Mouse (Mus musculus) urinary bladder, postnatal 10 days (tissue): ENCODE results near the gene Capn15.

ENCODE experiments used
- DNase-seq: peaks from one replicate; pipeline ENCODE4 v3.0.0; 2022; ENCODE audit warnings: low spot score

The Capn15 gene

DNA sequence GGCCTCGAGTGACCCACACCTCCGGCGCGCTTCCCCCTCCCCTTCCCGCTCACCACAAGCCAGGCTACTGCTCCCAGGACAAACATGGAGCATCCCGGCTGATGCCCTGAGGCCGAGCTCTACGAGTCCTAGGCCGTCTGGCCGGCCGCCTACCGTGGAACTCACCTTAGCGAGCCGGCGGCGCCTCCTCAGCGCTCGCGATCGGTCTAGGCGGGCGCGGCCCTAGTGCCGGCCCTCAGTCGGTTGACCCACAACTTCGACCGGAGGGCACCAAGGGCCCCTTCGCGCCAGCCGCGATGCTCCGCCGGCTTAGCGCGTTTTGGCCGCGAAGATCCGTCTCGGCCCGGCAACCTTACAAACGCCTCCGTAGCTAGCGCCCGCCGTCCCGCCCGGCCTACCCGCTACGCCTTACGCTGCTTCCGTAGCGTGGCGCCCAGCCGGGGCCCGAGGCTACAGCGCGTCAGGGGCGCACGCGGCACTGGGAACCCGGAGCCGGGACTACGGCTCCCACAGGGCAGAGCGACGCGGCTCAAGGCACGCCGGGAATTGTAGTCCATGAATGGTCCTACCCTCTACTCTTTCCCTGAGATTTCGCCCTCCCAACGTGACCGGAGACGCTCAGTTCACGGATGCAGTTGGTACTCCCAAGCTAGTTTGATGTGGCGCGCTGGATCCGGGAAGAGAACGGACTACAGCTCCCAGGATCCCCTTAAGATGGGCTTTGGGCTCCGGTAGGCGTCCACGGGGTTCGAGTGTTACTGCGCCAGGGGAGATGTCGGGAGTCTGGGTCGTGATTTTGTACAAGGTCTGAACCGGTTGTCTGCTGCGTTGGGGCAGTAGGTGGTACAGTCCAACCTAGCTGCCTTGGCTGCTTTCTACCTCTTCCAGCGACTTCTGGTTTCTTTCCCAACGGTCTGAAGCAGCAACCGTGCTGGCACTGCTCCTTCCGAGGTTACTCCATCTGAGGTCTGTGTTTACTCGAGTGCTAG is at the start of gene Capn15:
Gene Capn15, minus strand, starts transcription at position 491 of the 989 bp plus-strand sequence.
- peak; percentile 67 for DNase-seq

DNA sequence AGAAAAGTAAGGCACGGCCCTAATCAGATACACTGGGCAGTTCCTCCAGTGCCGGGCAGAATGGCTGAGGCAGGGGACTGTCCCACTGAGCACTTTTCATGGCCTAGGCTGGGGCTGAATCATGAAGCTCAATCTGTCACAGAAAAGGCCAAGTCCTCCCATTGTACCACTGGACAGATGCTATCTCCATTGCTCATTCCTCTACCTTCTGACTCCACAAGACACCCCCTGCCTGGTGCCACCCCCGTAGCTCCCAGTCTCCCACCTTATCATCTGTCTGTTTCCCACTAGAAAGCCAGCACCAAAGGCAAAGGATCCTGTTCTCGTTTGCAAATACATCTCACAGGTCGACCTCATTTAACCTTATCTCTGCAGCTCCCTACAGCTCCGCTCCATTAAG is 46.4 kb upstream of the Capn15 start:
- no peak for DNase-seq

DNA sequence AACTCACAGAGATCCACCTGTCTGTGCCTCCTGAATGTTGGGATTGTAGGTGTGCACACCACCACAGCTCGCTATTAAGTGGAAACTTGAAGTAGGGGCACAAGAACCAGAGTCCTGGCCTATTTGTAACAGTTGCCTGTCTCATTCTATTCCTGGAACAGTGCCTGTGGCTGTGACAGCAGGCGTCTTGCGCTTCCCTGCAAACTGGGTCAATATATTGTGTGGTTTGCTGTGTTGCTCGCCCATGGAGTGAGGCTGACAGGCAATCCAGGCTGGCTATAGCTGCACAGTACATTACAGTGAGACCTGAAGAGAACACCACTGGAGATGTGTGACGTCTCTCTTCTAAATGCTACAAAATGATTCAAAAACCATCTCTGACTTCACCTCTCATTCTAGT is 46.0 kb upstream of the Capn15 start:
- no peak for DNase-seq

DNA sequence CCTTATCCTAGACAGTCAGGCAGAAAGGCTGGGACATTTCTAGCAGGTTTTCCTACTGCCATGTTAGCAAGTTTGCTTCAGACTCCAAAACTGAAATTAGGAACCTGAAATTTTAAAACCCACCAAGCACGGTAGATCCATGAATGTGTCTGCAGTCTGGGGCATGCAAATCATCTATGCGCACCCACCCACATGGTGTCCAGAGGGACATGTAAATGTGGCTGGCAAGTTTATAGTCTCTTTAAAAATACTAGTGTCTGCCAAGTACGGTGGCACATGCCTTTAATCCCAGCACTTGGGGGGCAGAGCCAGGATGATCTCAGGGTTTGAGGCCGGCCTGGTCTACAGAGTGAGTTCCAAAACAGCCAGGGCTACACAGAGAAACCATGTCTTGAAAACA is 42.7 kb upstream of the Capn15 start:
- no peak for DNase-seq

DNA sequence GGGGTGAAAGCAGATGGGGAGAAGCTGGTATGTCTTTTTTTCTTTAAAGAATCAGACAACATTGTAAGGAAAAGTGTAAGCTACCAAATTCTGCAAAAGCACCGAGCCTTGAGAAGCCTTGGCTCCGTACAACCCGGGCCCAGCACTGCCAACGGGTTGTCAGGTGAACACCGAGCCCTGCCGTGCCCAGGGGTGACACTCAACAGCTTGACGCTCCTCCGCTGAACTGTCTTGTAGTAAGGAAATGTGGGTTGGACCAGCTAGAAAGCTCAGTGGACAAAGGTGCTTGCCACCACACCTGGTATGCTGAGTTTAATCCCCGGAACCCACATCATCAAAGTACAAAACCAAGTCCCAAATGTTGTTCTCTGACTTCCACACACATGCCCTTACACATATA is 39.1 kb upstream of the Capn15 start:
- no peak for DNase-seq

DNA sequence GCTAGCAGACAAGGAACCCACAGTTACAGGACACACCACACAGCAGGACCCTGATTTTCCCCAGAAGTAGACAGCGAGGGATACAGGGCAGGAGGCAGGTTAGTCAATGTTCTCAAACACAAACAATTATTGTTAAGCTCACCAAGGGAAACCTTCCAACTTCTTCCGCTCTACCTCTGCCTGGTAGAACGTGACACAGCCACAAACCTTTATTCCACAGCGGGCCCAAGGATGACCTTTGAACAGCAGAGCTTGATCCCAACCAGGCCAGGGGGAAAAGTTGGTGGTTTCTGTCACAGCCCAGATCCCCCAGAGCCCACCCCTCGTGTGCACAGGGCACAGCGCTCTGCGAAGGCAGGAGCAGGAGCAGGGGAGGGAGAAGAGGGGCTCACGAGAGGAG is 38.4 kb upstream of the Capn15 start:
- no peak for DNase-seq

DNA sequence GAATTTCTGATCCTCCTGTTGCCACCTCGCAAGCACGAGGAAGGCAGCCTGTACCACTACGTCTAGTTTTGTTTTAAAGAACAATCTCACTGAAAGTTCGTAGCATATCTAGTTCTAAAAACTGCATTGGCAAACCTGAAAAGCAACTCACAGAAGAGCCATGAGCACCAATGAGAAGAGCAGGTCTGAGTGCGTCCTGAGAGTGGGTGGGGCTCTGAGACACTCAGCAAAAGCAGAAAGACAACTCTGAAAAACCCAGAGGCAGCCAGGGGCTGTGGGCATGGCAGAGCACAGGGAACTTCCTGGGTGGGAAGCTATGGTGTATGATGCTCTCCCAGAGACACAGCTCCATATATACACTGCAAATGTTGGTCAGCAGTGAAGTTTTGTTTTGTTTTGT is 37.6 kb upstream of the Capn15 start:
- DNase-seq, result no peak

DNA sequence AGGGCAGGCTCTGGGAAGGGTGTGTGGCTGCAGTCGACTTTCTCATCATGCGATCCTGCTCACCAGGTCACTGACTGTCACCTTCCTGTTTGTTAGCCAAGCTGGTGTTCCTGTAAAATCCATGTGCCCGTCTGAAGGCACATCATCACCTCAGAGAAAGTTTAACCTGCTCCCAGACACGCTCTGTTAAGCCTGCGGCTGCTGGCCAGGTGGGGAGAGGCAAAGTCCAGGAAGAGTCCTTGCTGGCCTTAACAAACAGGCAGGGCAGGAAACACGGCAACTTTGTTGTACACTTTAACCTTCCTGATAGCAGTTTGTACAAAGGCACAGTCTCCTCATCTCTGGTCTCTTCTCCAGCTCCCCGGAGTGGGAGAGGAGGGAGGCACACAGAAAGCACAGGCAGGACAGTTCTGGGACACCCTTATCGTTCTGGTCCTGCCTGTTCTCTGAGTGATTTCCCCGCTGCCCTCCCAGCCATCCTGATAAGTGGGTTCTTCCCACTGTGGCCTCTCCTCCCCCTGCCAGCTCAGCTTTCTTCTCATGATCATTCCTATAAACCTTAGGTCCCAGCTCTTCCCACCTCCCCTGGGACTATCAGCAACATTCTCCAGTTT is 36.2 kb upstream of the Capn15 start:
- DNase-seq, result no peak

DNA sequence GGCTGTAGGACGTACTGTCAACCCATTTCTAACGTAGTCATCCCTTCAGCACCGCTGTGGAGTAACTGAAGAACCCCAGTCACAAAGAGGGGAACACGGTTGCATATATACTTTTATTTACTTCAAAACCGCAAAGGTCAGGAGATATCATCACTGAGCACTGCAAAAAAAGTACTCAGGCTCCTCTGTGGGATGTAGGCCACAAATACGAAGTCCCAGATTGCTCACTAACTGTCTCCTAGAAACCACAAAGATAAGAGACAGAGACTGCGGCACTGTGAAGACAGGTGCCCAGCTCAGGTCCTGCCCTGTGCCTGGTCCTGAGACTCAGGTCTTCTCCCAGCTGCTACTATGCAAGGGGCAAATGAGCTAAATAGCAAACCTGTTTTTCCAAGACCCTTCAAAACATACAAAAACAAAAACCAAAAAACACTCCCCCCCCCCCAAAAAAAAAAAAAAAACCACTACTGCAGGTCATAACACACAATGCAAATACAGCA is 35.3 kb upstream of the Capn15 start:
- DNase-seq, result no peak

DNA sequence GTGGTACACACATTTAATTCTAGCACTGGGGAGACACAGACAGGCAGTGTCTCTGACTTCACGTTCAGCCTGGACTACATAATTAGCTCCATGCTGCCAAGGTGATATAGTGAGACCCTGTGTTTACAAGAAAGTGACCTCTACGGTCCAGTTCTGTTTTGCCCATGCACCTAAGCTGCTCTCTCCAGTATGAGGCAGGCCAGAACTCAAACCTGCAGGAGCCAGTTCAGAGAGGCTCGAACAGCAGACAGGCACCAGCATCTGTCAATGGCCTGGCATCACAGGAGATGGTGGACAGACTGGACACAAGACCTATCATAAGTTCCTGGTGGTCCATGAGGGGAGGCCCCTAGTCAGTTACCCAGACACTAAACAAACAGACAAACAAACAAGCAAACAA is 32.8 kb upstream of the Capn15 start:
- DNase-seq, result no peak

DNA sequence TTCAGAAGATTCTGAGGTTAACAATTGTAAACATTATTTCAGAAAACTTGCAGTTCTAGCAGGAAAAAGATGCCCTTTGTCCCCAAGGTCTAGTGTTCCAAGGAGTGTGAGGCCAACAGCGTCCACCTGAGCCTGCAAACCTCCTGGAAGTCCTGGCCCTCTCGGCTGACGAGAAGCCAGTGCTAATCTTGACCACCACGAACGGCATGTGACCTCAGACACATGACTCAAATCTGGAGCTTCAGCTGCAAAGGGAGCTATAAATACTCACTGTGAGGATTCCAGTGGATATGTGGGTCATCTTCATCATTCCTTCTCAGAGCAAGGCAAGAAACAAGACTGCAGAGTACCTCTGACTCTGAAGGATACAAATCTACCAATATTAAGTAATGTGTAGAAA is 32.4 kb upstream of the Capn15 start:
- DNase-seq, result no peak

DNA sequence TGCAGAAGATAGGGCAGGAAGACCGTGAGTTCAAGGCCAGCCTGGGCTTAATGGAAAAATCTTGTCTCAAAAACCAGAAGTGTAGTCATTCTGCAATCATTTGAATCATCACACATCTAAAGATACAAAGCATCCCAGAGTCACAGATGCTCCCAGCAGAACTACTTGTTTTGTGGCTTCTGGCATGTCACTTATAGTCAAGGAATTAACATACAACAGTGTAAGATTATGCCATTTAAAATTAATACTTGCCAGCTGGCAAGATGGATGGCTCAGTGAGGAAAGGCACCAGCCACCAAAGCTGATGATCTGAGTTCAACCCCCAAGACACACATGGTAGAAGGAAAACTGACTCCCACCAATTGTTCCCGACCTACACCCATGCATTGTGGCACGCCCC is 31.4 kb upstream of the Capn15 start:
- DNase-seq, result no peak

DNA sequence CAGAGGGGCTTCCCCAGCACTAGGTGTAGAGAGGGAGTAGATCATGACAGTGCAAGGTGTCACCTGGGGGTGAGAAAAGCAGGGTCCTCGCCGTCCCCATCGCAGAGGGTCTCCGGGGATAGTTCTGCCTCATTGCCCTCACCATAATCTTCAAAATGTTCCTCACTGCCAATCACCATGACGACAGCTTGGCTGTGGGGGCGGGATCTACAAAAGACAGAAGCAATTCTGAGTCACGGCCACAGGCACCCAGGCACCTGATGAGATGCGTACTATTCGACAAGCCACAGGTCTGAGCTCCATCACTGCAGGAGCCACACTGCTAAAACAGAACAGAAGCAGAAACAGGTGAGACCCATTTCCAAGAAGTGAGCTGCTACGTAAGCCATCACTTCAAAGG is 28.1 kb upstream of the Capn15 start:
- DNase-seq, result no peak

DNA sequence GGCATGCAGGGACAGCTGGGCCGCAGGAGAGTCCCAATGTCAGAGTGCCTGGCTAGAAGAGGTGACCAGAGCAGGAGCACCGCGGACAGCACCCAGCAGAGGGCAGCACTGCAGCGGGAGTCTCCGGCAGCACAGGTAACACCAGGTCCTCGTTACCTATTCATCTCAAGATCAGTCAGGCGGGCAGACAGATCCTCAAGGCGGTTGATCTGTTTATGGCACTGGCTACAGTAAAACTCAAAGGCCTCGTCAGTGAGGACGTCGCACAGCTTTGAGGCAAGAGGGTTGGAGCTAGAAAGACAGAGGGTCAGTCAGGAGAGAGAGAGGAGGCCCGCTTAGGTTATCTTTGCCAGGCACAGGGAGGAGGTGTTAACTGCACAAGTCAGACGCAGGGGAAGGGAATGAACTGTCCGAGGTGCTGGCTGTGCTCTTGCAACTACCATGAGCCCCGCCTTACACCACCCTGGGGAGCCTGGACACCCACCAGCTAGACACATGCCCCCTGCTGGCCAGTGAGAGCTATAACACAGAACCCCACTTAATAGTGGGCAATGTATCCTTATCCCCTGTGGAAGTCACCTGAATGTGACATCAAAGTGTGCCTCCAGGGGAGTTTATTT is 26.4 kb upstream of the Capn15 start:
- no peak for DNase-seq

DNA sequence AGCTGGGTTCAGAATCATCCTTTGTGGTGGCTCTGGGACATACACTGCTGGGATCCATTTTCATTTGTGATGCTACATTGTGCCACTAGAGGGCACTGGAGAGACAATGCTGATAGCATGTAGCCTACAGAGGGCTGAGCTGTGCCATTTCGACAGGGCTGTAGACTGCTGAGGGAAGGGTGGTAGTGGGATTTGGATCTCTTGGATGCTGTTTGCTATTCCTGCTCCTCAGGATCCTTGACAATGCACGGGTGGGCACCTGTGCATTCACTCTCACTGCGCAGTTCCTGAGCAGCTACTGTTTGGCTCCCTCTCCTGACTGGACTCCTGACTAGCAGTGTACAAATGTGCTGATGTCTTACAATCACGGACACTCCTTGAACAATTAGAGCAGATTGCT is 23.9 kb upstream of the Capn15 start:
- no peak for DNase-seq

DNA sequence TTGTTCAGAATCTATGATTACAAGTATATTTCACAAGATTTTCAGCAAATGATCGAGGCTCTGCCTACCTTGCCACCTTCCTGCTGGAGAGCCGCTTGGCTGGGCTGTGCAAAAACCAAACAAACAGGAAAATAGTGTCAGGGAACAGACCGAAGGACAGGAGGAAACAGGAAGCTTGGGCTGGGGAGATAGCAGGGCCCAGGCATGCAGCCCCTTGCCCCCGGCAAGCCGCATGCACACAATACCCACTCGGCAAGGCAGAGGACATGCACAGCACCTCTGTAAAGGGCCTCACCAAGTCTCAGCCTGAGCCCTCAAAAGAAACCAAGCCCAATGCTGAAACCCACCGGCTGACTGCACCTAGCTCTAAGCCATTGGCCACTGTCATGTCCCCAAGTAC is 23.2 kb upstream of the Capn15 start:
- no peak for DNase-seq

DNA sequence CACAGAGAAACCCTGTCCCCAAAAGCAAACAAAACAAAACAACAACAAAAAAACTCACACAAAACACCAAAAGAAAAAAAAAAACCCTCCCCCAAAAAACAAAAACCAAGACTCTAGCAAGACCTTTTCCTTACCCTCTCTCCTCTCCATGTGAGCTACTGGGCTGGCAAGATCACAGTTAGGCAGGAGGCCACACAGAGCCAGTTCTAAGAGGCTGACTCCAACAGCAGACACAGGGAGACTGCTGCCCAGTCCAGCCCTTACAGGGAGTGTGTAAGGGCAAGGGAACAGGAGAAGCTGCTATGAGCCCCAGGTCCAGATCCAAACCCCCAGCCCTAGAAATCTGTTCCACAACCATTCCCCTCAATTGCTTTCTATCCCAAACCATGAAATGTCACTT is 22.7 kb upstream of the Capn15 start:
- no peak for DNase-seq

DNA sequence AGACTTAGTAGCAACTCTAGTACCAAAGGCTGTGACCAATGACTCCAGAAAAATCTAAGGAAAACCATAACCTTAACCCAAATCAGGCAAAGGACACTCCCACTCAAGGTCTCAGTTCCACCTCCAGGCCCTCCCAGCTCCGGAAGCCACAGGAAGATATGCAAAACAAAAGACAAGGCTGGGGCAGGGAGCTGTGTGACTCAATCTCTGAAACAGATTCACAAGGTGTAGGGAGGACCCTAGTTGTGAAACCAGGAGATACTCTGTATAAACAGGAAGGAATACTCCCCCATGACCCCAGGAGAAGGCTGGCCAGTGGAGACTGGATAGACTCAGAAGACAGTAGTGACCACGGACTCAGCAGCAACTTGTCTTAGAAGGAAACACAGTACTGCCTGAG is 22.1 kb upstream of the Capn15 start:
- no peak for DNase-seq

DNA sequence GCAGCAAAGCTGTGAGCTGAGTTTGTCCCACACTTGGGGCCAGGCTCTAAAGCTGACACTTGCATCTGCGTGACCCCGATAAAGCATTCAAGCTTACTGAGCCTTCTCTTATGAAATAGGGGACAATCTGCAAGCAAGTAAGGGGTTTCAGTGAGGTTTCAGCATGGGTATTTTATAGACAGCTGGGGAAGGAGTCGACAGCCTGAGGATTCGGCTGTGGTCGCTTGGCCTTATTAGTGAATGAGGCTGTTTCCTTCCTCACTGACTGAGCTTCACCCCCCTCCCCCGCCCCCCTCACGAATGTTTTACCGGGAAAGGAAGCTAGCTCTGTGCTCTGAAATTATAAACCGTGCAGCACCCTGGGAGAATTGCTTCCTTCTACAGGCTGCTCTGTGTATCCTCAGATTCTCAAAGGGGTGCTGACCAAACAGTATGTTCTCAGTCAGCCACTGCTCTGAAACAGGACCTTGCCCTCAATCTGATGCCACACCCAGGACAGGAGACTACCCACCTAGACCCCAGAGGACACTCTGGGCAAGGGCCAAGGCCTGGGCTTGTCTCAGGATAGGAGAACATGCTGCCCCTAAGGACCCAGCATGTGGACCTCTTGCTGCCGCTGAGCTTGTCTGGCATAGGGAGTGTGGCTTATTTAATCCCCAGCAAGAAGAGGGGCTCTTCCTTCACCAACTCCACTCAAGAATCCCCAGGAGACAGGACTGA is 20.3 kb upstream of the Capn15 start:
- DNase-seq, result no peak

DNA sequence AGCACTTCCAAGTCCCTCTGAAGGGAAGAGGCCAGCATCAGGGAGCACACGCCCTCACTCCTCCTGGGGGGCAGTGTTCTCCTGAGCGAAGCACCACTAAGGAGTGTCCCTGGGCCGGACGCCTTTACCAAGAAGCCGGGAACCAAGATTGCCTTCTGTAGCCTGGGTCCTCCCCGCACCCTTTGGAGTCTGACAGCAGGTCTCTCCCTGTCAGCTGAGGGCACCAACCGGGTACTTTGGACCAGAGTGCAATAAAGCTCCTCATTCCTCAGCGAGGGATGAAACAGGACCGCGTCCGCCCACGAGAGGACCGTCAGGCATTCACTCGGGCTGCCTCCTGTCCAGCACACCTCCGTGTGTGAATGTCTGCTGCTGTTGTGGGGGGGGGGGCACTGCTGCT is 19.1 kb upstream of the Capn15 start:
- DNase-seq, result no peak

DNA sequence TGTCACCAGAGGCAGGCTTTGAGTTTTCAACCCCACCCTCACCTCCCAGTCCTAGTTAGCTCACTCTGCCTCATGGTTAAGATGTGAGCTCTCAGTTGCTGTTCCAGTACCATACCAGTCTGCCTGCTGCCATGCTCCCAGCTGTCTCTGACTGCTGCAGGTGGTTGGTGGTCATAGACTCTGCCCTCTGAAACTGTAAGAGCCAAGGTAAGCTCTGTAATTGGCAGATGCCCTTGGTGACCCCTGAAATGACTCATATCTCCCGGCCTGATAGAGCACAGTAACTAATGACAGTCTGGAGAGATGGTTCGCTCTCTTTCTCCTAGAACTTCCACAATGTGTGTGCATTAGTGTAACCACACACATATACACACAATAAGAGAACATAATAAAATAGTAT is 18.3 kb upstream of the Capn15 start:
- DNase-seq, result no peak

DNA sequence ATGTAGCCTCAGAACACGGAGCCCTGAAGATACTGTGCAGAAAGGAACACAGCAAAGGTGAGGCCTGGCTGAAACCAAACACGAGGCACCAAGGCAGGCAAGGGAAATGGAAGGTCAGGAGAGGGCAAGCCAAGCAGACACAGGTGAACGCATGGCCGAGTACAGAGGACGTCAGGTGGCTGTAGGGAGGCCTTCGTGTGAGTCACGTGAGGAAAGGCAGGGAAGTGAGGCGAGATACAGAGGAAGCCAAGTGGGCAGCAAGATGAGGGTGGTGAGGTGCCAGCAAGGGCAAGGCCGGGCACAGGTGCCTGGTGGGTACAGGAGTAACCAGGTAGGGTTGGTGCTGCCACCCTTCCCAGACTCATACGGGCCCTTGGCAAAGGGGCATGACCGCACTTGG is 12.8 kb upstream of the Capn15 start:
- no peak for DNase-seq
